Mouse (Mus musculus): ENCODE data around the gene Gk. TPM values are rescaled to one million over a fixed set of nuclear protein-coding genes. Genes with fewer than 3 reads are reported as not detected.

Gene Gk
- total RNA-seq, 2 experiments from 2014 or later: 42.8 to 49.3 TPM

Other genes starting within 250 kb of the Gk start
- gene Tab3, start 202.8 kb downstream of the Gk start, total RNA-seq (2021): 10 to 100 TPM; 10.2 to 12.7 TPM
- under 1 TPM in 1 of 2 experiments, not detected in 1; 0.07 TPM for gene 5430427O19Rik, start 93.5 kb upstream of the Gk start, total RNA-seq (2021)